Mouse (Mus musculus) megakaryocyte, embryonic 14.5 days (primary cell): ENCODE measurements around the gene Pde1c. TPM values are rescaled to one million over a fixed set of nuclear protein-coding genes. Genes with fewer than 3 reads are reported as not detected.

Experiments
- H3K27me3 ChIP-seq: replicated peaks from 2 replicates; pipeline ENCODE3; 2012; ENCODE audit warnings: inconsistent platforms
- H3K36me3 ChIP-seq: replicated peaks from 2 replicates; pipeline ENCODE3; 2012; ENCODE audit warnings: low read length, inconsistent platforms, mixed read lengths
- H3K4me1 ChIP-seq: 2 replicates; pipeline ENCODE4 v1.6.1; 2012; ENCODE audit warnings: inconsistent platforms
- H3K4me3 ChIP-seq: replicated peaks from 2 replicates; pipeline ENCODE3; 2012; ENCODE audit warnings: moderate library complexity, mild to moderate bottlenecking, inconsistent platforms
- H3K9me3 ChIP-seq: 2 replicates; pipeline ENCODE4 v1.6.1; 2012; ENCODE audit warnings: inconsistent platforms
- FLI1 ChIP-seq: IDR thresholded peaks from 2 replicates; pipeline ENCODE4 v1.6.1; 2012; ENCODE audit warnings: low read length, inconsistent platforms, mixed read lengths
- GATA1 ChIP-seq: IDR thresholded peaks from 3 replicates; pipeline ENCODE4 v1.6.1; 2012; ENCODE audit warnings: mixed read lengths, low read length, inconsistent platforms, borderline replicate concordance
- polyA plus RNA-seq: library from polyadenylated mRNA; stranded (reverse); fragments of >175 nt; gene quantifications from 2 replicates; pipeline ENCODE4 v1.2.3, GENCODE M21; 2012; ENCODE audit warnings: low replicate concordance; ENCODE audit not compliant: insufficient read depth

Gene Pde1c
- polyA plus RNA-seq, 1 experiment = 0.62 TPM

- Histone ChIP-seq H3K27me3 (no peaks in the 10 kb centered on the region), H3K4me1 (no peaks in the 10 kb centered on the region; the same call in 1 of the 2 replicates), H3K9me3 (peaks cover 16% of the 10 kb centered on the region; the same call in 1 of the 2 replicates), H3K36me3 (no peaks in the 10 kb centered on the region), H3K4me3 (no peak overlapping the region)
- TF ChIP-seq FLI1 (no peak), GATA1 (no peak)
Observed at GRCm38 (mm10) chr6:56373046-56373751, 195.7 kb downstream of the Pde1c start.

- peaks cover 16% of the 10 kb centered on the region; the same call in 1 of the 2 replicates for H3K9me3 ChIP-seq
- peaks cover 13% of the 10 kb centered on the region for H3K4me1 ChIP-seq
- H3K4me3 ChIP-seq = no peak overlapping the region
- H3K36me3 ChIP-seq = no peaks in the 10 kb centered on the region
- TF ChIP-seq GATA1 (no peak), FLI1 (no peak)
- H3K27me3 ChIP-seq = no peaks in the 10 kb centered on the region
Observed at GRCm38 (mm10) chr6:56369462-56369861, 199.4 kb downstream of the Pde1c start.

- no peak overlapping the region for H3K4me3 ChIP-seq
- TF ChIP-seq FLI1 = no peak
- no peak for TF ChIP-seq GATA1
Observed at GRCm38 (mm10) chr6:56368116-56368515, 200.8 kb downstream of the Pde1c start.

GRCm38 (mm10) chr6:56367257-56367656, 201.6 kb downstream of the Pde1c start:
- TF ChIP-seq GATA1 (no peak), FLI1 (no peak)
- no peaks in the 10 kb centered on the region for H3K36me3 ChIP-seq
- peaks cover 6% of the 10 kb centered on the region; the same call in 1 of the 2 replicates for H3K9me3 ChIP-seq
- H3K4me3 ChIP-seq = no peak overlapping the region
- H3K4me1 ChIP-seq = peaks cover 13% of the 10 kb centered on the region
- peaks cover 7% of the 10 kb centered on the region for H3K27me3 ChIP-seq

More at GRCm38 (mm10) chr6:56368116-56368515, 200.8 kb downstream of the Pde1c start:
- Histone ChIP-seq H3K27me3 (peaks cover 3% of the 10 kb centered on the region), H3K9me3 (0 out of 2 replicates have a peak, but pooled peaks cover 6% of the 10 kb centered on the region), H3K4me1 (peaks cover 13% of the 10 kb centered on the region), H3K36me3 (no peaks in the 10 kb centered on the region)

- peaks cover 8% of the 10 kb centered on the region for H3K4me1 ChIP-seq
- H3K27me3 ChIP-seq = peaks cover 19% of the 10 kb centered on the region
- H3K4me3 ChIP-seq = no peak overlapping the region
- H3K36me3 ChIP-seq = no peaks in the 10 kb centered on the region
- H3K9me3 ChIP-seq = peaks cover 6% of the 10 kb centered on the region; the same call in 1 of the 2 replicates
- TF ChIP-seq GATA1 = no peak
- no peak for TF ChIP-seq FLI1
Observed at GRCm38 (mm10) chr6:56362650-56363049, 206.3 kb downstream of the Pde1c start.

GRCm38 (mm10) chr6:56362128-56362545, 206.8 kb downstream of the Pde1c start:
- Histone ChIP-seq H3K4me3 (no peak overlapping the region), H3K9me3 (peaks cover 6% of the 10 kb centered on the region; the same call in 1 of the 2 replicates), H3K4me1 (peaks cover 2% of the 10 kb centered on the region), H3K27me3 (peaks cover 19% of the 10 kb centered on the region), H3K36me3 (no peaks in the 10 kb centered on the region)
- TF ChIP-seq FLI1 (no peak), GATA1 (no peak)

- Histone ChIP-seq H3K4me3 (no peak overlapping the region), H3K9me3 (peaks cover 6% of the 10 kb centered on the region; the same call in 1 of the 2 replicates), H3K27me3 (peaks cover 19% of the 10 kb centered on the region), H3K4me1 (no peaks in the 10 kb centered on the region; the same call in 1 of the 2 replicates), H3K36me3 (no peaks in the 10 kb centered on the region)
- TF ChIP-seq GATA1 = no peak
- TF ChIP-seq FLI1 = no peak
Observed at GRCm38 (mm10) chr6:56361348-56362127, 207.4 kb downstream of the Pde1c start.

- no peak overlapping the region for H3K4me3 ChIP-seq
- peaks cover 6% of the 10 kb centered on the region; the same call in 1 of the 2 replicates for H3K9me3 ChIP-seq
- TF ChIP-seq GATA1 = no peak
- TF ChIP-seq FLI1 = no peak
- H3K27me3 ChIP-seq = peaks cover 19% of the 10 kb centered on the region
- H3K4me1 ChIP-seq = no peaks in the 10 kb centered on the region; the same call in 1 of the 2 replicates
- H3K36me3 ChIP-seq = no peaks in the 10 kb centered on the region
Observed at GRCm38 (mm10) chr6:56360086-56360485, 208.8 kb downstream of the Pde1c start.

GRCm38 (mm10) chr6:56359126-56359525, 209.8 kb downstream of the Pde1c start:
- Histone ChIP-seq H3K36me3 (no peaks in the 10 kb centered on the region), H3K4me3 (no peak overlapping the region), H3K4me1 (no peaks in the 10 kb centered on the region; the same call in 1 of the 2 replicates), H3K9me3 (peaks cover 6% of the 10 kb centered on the region; the same call in 1 of the 2 replicates), H3K27me3 (peaks cover 19% of the 10 kb centered on the region)
- TF ChIP-seq GATA1 (no peak), FLI1 (no peak)

GRCm38 (mm10) chr6:56347207-56347606, 221.7 kb downstream of the Pde1c start:
- no peak overlapping the region for H3K4me3 ChIP-seq
- no peak for TF ChIP-seq FLI1
- TF ChIP-seq GATA1 = no peak
- H3K36me3 ChIP-seq = no peaks in the 10 kb centered on the region
- H3K9me3 ChIP-seq = no peaks in the 10 kb centered on the region
- no peaks in the 10 kb centered on the region for H3K4me1 ChIP-seq
- no peaks in the 10 kb centered on the region for H3K27me3 ChIP-seq
